Mouse (Mus musculus): ENCODE results near the gene Gm9817. TPM values are rescaled to one million over a fixed set of nuclear protein-coding genes. Genes with fewer than 3 reads are reported as not detected.
"Not testable (repeated sequence)": the region's sequence is repeated elsewhere in the genome, so short reads cannot be mapped to it uniquely, and the experiment has no call there.

Gene Gm9817
- total RNA-seq (2021) = under 1 TPM; 0.10 TPM
- long read RNA-seq, experiment 1 = 0 reads
- long read RNA-seq, experiment 2 = 0 reads

- DNase-seq; intact Hi-C loops (cut with DNase I): not testable (repeated sequence)
Measured at GRCm38 (mm10) chr13:45078392-45078791, at the start of gene Gm9817. Gene Gm9817, plus strand, starts transcription at chr13:45078692.

DNA sequence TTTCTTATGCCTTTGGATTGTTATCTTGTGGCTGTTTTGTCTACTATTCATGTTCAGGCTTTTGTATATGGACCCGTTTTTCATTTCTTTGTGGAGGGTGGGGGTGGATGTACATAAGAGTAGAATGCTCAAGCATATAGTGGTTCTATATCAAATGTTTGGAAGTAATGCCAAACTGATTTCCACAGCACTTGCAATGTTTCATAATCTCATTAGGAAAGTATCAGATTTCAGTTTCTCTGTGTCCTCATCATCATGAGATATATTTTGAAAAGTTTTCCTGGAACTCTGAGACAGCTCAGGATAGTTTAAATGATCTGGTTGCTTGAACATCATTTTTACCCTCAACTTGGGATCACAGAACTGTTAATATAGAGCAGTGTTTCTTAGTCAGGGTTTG, 48.7 kb upstream of the Gm9817 start:
- no peak for DNase-seq
- intact Hi-C loops (cut with DNase I) = loop anchor here (2.0 kb wide), 2 partner anchors 413 to 447 kb away; no protein-coding TSS in a partner anchor

DNA sequence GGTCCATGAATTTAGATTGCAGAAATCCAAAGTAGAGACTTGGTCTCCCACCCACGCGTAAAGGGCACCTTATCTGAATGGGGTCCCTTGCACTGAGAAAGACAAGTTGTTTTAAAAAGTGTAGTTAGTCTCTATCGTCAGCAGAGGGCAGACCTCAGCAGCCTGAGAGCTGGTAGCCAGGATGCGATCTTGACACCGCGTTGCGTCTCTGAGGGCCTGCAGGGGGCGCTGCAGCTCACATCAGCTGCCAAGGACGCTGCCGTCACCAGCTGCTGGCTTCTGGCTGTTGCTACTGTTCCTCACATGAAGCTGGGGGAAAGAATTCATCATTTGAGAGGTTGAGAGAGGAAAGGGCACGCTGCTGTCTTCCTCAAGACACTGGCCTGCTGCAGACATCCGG, 47.7 kb upstream of the Gm9817 start:
- DNase-seq = peak; percentile 80 to 85
- intact Hi-C loops (cut with DNase I) = loop anchor here (2.0 kb wide), 2 partner anchors 412 to 446 kb away; no protein-coding TSS in a partner anchor

DNA sequence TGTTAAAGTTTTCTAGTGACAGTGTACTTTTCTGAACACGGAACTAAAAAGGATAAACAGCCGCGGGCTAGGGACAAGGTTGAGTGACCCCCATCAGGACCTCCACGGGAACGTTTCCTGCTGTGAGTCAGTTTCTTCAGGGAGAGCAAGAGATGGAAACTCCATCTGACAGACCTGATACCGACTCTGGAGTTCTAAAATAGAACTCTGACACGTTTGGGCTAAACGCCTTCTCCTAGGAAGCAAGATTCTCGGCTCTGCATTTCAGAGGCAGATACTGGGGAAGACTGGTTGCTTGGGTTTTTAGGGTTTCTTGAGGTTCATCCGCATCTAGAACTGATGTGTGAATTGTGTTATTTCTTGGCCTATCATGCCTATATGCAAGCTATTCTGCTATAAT, 47.2 kb upstream of the Gm9817 start:
- intact Hi-C loops (cut with DNase I) = loop anchor here (2.0 kb wide), 2 partner anchors 411 to 445 kb away; no protein-coding TSS in a partner anchor
- no peak for DNase-seq

- intact Hi-C loops (cut with DNase I) = loop anchor here (2.0 kb wide), 2 partner anchors 411 to 445 kb away; no protein-coding TSS in a partner anchor
Measured at GRCm38 (mm10) chr13:45031748-45032147, 46.7 kb upstream of the Gm9817 start.

DNA sequence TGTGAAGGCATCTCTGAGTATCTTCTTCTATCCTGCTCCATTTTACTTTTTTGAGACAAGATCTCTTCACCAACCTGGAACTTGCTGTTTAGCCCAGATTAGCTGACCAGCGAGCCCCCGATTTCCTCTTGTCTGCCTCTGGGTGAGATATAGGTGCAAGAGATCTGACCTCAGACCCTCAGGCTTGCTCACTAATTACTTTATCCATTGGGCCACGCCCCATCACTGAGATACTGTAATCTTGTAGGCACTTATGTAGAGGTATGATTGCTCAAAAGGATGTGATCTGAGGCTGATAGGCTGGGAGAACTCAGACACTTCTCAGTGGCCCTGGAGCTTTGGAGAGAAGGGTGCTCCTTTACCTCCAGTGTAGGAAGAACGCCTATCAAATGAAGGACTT, 46.0 kb upstream of the Gm9817 start:
- intact Hi-C loops (cut with DNase I) = no loop called here
- DNase-seq = no peak

More at GRCm38 (mm10) chr13:45031748-45032147, 46.7 kb upstream of the Gm9817 start:
- DNase-seq = no peak

GRCm38 (mm10) chr13:45033360-45033759, 45.1 kb upstream of the Gm9817 start:
- intact Hi-C loops (cut with DNase I) = no loop called here
- DNase-seq = no peak

DNA sequence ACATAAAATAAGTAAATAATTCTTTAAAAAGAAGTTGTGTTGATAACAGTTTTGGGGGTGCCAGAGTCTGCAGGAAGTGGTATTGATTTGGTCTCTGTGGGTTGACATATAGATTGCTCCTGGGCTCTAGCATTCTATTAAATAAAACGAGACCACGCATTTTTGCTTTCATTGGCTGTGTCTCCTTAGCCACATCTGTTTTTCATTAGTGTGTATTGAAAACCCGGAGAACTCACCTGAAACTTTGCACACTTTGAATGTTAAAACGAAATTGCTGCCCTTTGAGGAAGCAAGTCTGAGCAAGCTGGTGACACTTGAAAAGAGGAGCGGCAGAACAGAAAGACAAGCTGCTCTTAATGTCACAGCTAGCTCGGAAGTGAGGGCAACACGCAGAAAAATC, 43.7 kb upstream of the Gm9817 start:
- intact Hi-C loops (cut with DNase I) = no loop called here
- no peak for DNase-seq

DNA sequence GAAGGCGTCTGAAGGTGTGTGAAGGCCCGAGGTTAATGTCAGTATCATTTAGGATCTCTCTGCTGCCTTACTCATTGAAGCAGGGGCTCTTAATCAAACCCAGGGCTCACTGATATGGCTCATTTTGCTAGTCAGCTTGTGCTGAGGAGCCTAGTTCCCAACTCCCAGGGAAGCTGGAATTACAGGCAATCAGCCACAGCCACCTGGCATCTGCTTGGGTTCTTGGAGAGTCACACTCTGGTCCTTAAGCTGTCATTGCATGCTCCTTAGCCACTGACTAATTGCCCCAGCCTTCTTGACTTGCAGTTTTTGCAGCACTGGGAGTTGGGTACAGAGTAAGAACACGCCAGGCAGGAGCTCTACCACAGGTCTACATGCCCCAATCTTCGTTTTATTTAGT, 42.1 kb upstream of the Gm9817 start:
- intact Hi-C loops (cut with DNase I) = no loop called here
- no peak for DNase-seq

DNA sequence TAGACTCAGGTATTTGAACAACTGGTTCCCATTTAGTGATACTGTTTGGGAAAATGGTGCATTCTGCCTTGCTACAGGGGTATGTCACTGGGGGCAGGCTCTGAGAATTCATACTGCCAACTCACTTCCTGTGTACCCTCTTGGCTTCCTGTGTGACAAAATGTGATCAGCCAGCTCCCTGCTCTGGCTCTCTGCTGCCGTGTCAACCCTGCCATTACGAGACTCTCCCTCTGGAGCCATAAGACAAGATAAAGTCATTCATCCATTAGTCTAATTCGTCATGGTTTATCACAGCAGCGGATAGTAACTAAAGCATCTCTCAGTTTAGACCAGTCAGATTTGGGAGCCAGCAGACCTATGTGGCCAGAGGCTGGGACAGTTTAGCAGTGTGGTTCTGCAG, 38.3 kb upstream of the Gm9817 start:
- no peak for DNase-seq
- intact Hi-C loops (cut with DNase I) = no loop called here

- DNase-seq = no peak
- intact Hi-C loops (cut with DNase I) = no loop called here
Measured at GRCm38 (mm10) chr13:45040741-45041140, 37.8 kb upstream of the Gm9817 start.

- DNase-seq = no peak
- intact Hi-C loops (cut with DNase I) = no loop called here
Measured at GRCm38 (mm10) chr13:45043466-45043865, 35.0 kb upstream of the Gm9817 start.

- no peak for DNase-seq
- intact Hi-C loops (cut with DNase I) = loop anchor here (5.0 kb wide), 1 partner anchor 368 kb away; no protein-coding TSS in a partner anchor
Measured at GRCm38 (mm10) chr13:45049261-45050020, 29.1 kb upstream of the Gm9817 start.

DNA sequence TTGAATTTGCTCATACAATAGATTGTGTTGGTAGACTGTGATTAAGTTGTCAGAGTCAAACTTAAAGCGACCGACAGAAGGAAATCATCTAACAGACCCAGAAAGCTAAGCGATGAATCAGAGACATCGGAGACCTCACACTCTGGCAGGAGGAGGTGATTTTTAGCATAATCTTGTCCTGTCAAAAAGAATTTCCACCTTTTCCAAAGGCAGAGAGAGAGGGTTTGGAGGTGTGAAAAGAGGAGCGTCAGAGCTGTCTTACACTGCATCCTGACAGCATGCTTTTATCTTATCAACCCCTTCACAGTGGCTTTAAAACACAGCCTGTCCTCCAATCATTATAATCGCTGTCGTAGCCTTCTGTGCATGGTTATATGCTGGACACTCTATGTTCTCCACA, 25.7 kb upstream of the Gm9817 start:
- intact Hi-C loops (cut with DNase I) = no loop called here
- DNase-seq = no peak

GRCm38 (mm10) chr13:45053843-45054242, 24.6 kb upstream of the Gm9817 start:
- intact Hi-C loops (cut with DNase I) = no loop called here

GRCm38 (mm10) chr13:45059206-45059605, 19.3 kb upstream of the Gm9817 start:
- intact Hi-C loops (cut with DNase I) = no loop called here
- DNase-seq = no peak

More at GRCm38 (mm10) chr13:45053843-45054242, 24.6 kb upstream of the Gm9817 start:
- no peak for DNase-seq

- intact Hi-C loops (cut with DNase I) = no loop called here
- no peak for DNase-seq
Measured at GRCm38 (mm10) chr13:45063146-45063545, 15.3 kb upstream of the Gm9817 start.

DNA sequence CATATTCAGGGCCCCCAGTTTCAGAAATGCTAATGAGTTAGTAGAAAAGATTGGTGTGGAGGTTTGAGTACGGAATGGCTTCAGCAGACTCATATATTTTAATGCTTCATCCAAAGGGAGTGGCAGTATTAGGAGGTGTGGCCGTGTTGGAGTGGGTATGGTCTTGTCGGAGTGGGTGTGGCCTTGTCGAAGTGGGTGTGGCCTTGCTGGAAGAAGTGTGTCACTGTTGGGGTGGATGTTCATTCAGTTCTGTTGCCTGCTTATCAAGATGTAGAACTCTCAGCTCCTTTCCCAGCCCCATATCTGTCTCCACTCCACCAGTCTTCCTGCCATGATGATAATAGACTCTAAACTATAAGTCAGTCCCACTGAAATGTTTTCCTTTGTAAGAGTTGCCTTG, 13.5 kb upstream of the Gm9817 start:
- intact Hi-C loops (cut with DNase I) = no loop called here
- DNase-seq = no peak

DNA sequence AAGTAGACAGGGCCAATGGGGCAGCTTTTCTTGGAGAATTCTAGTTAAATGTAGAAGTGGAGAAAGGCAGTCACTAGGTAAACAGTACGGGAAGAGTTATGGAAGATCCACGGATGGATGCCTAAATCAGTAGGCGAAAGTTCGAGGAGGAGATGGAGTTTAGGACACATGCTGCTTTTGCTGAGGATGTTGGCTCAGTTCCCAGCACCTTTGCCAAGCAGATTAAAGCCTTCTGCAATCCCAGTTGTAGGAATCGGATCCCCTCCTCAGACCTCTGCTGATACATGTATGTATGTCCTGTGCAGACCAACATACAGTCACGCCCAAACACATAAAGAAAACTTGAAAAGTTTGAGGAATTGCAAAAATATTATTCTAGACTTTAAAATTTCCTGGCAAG, 8.1 kb upstream of the Gm9817 start:
- no peak for DNase-seq
- intact Hi-C loops (cut with DNase I) = no loop called here

- intact Hi-C loops (cut with DNase I) = no loop called here
- DNase-seq = no peak
Measured at GRCm38 (mm10) chr13:45075012-45075411, 3.5 kb upstream of the Gm9817 start.

GRCm38 (mm10) chr13:45075715-45076114, 2.8 kb upstream of the Gm9817 start:
- intact Hi-C loops (cut with DNase I) = no loop called here
- no peak for DNase-seq

DNA sequence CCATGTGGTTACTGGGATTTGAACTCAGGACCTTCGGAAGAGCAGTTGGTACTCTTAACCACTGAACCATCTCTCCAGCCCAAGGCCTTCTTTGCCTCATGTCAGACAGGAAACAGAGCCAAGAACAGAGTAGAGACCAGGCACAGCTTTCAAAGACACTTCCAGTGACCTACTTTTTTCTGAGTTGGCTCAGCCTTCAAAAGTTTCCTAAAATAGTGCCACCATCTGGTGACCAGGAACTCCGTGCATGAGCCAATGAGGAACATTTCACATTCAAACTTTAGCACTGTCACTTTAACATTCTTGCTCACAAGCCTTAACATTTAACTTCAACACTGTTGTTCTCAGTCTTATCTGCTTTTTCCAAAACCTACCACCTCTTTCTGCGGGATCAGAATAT, 2.3 kb downstream of the Gm9817 start:
- no peak for DNase-seq
- intact Hi-C loops (cut with DNase I) = no loop called here
